Mouse (Mus musculus): ENCODE data around the gene Fra10ac1.

DNA sequence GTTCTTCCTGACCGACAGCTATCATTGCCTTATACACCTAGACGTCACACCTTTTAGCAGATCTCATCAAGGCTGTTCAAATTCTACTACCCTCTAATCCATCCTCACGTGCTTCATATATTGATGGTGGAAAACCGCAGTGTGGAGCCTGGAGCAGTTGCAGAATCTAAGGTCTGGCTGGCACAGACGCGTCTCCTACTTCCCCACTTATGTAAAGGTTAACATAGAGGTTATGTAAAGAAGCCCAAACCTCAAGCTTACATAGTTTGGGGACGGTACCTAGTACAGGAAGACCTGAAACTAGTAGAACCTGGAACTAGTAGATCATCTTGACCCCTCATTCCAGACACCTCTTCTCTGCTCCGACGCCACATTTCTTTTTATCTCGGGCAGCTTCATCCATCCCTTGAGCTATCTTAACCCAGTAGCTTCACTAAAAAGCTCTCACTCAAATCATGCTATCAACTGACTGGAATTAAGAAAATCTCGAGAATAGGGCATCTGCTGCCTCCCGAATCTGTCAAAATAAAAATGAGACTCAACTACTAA lies 526 bp downstream of the Fra10ac1 start:
- TF ChIP-seq ZNF384 (IDR thresholded peaks at IDR 0.05; ENCODE audit: low read depth, low read length) (no peak), MAFK (IDR thresholded peaks at IDR 0.05; ENCODE audit: insufficient read depth, low read depth, low read length) (no peak), ZC3H11A (IDR thresholded peaks at IDR 0.05; ENCODE audit: borderline replicate concordance, low read depth, low read length) (no peak)
